9 mouse cellular contexts compared by ENCODE assay signal in genomic region chr5:122526405-122526804, GRCm38 (mm10). TPM values are rescaled to one million over a fixed set of nuclear protein-coding genes. Genes with fewer than 3 reads are reported as not detected.
A peak's percentile ranks its signal among the peaks of the same experiment; 100 is the strongest.
DNase-seq lines count a peak whose midpoint lies in the region; ATAC-seq and TF ChIP-seq lines count a peak whose summit lies in the region.
"Had no signal": no experiment of that assay in that cellular context is flagged by ENCODE, and none has a peak within 500 bp of the region (broad histone marks: within the 10 kb centered on the region; RNA-seq: fewer than 3 reads in every experiment).

No protein-coding gene starts in this region.

- no peaks in the 10 kb centered on the region for H3K36me3 ChIP-seq in kidney, adult 2 months (ENCODE audit: control insufficient read depth, insufficient read depth, low read length)
- H3K36me3 ChIP-seq in kidney, embryonic 14.5 days (ENCODE audit: control insufficient read depth, insufficient read depth, low read length) = no peaks in the 10 kb centered on the region
- 0 out of 2 replicates have a peak, but pooled peaks cover under 1% of the 10 kb centered on the region for H3K36me3 ChIP-seq in heart, embryonic 10.5 days
- H3K36me3 ChIP-seq in thymus, adult 2 months (ENCODE audit: control insufficient read depth, insufficient read depth, low read length) = no peaks in the 10 kb centered on the region

- no peaks in the 10 kb centered on the region for H3K9me3 ChIP-seq in kidney, embryonic 14.5 days (ENCODE audit: control insufficient read depth, low read length)
- no peaks in the 10 kb centered on the region for H3K9me3 ChIP-seq in heart, embryonic 10.5 days

- no peak for TF ChIP-seq CTCF in kidney, adult 2 months (conservative IDR thresholded peaks at IDR 0.05; ENCODE audit: insufficient read depth, insufficient read length, low read depth, low read length)
- TF ChIP-seq CTCF in thymus, adult 2 months (IDR thresholded peaks at IDR 0.05; ENCODE audit: borderline replicate concordance, control insufficient read depth, extremely low read depth, insufficient read depth, low read length, poor library complexity) = no peak

- no peak overlapping the region for H3K4me3 ChIP-seq in kidney, adult 2 months (ENCODE audit: insufficient read depth, low read depth, low read length)
- H3K4me3 ChIP-seq in kidney, embryonic 14.5 days (ENCODE audit: low read length) = no peak overlapping the region
- H3K4me3 ChIP-seq in brown adipose tissue, adult 24 weeks (ENCODE audit: insufficient read depth, low read depth, low read length) = no peak overlapping the region
- no peak overlapping the region for H3K4me3 ChIP-seq in heart, embryonic 10.5 days
- no peak overlapping the region for H3K4me3 ChIP-seq in thymus, adult 2 months (ENCODE audit: control insufficient read depth, insufficient read depth, low read length)

- H3K4me2 ChIP-seq in kidney, embryonic 14.5 days (replicated peaks; ENCODE audit: low read depth, low read length) = no peak overlapping the region

- no peak overlapping the region for H3K9ac ChIP-seq in kidney, embryonic 14.5 days (ENCODE audit: low read depth, low read length)

- ATAC-seq in kidney, embryonic 14.5 days (ENCODE audit: low FRiP score, low TSS enrichment) = no peak
- no peak for ATAC-seq in inflammation-experienced regulatory T-cells, adult 6 months

- no peak for TF ChIP-seq POLR2A in kidney, adult 2 months (IDR thresholded peaks at IDR 0.05; ENCODE audit: low read depth, low read length)
- no peak for TF ChIP-seq POLR2A in thymus, adult 2 months (IDR thresholded peaks at IDR 0.05; ENCODE audit: control insufficient read depth, extremely low read depth, insufficient read depth, low read length, poor library complexity)

- peaks cover 60% of the 10 kb centered on the region for H3K4me1 ChIP-seq in kidney, adult 2 months (ENCODE audit: control insufficient read depth, insufficient read depth, low read length)
- H3K4me1 ChIP-seq in kidney, embryonic 14.5 days (ENCODE audit: control insufficient read depth, insufficient read depth, low read length) = peaks cover 42% of the 10 kb centered on the region
- H3K4me1 ChIP-seq in brown adipose tissue, adult 24 weeks (ENCODE audit: control insufficient read depth, insufficient read depth, insufficient read length, low read length) = peaks cover 40% of the 10 kb centered on the region
- H3K4me1 ChIP-seq in heart, embryonic 10.5 days = peaks cover 66% of the 10 kb centered on the region
- H3K4me1 ChIP-seq in thymus, adult 2 months (replicated peaks; ENCODE audit: control insufficient read depth, insufficient read depth, low read length) = no peaks in the 10 kb centered on the region

- peak overlapping the region; percentile 93 for H3K27ac ChIP-seq in kidney, adult 2 months (ENCODE audit: insufficient read depth, low read depth, low read length)
- H3K27ac ChIP-seq in kidney, embryonic 14.5 days (ENCODE audit: low read depth, low read length) = no peak overlapping the region
- H3K27ac ChIP-seq in brown adipose tissue, adult 24 weeks (replicated peaks; ENCODE audit: low read depth, low read length) = peak overlapping the region; percentile 79
- peak overlapping the region; percentile 87 for H3K27ac ChIP-seq in heart, embryonic 10.5 days
- no peak overlapping the region for H3K27ac ChIP-seq in thymus, adult 2 months (ENCODE audit: control insufficient read depth, insufficient read depth, low read length)
- H3K27ac ChIP-seq: macrophage had no signal

- H3K27me3 ChIP-seq in kidney, adult 2 months (replicated peaks; ENCODE audit: control insufficient read depth, insufficient read depth, low read length) = no peaks in the 10 kb centered on the region
- no peaks in the 10 kb centered on the region for H3K27me3 ChIP-seq in kidney, embryonic 14.5 days (ENCODE audit: control insufficient read depth, insufficient read depth, low read length)
- no peaks in the 10 kb centered on the region for H3K27me3 ChIP-seq in heart, embryonic 10.5 days (ENCODE audit: insufficient read depth, poor library complexity, severe bottlenecking)
- no peaks in the 10 kb centered on the region for H3K27me3 ChIP-seq in thymus, adult 2 months (ENCODE audit: control insufficient read depth, insufficient read depth, low read length)

- 69% methylated on average over 9 of the region's 9 CpGs for WGBS in kidney, adult 2 months
- 95% methylated on average over 9 of the region's 9 CpGs for WGBS in kidney, embryonic 14.5 days
- 87% methylated on average over 9 of the region's 9 CpGs for WGBS in heart, embryonic 10.5 days
- whole genome bisulfite sequencing in thymus, adult 2 months = 96% methylated on average over 9 of the region's 9 CpGs

- DNase-seq in kidney, adult 2 months = peak; percentile 67
- DNase-seq in heart, embryonic 10.5 days (ENCODE audit: low spot score) = no peak
- peak; percentile 51 for DNase-seq in layer of hippocampus, adult 9-11 months
- no peak for DNase-seq in testis, postnatal 10 days (ENCODE audit: low spot score)
- DNase-seq in thymus, adult 2 months = no peak

RNA-seq across cellular contexts. Expression of gene Atp2a2, which starts 24.4 kb away (rescaled TPM):
- polyA plus RNA-seq in kidney, adult 2 months (2012; rRNA removed) = 94.2 and 96.2 TPM in 2 replicates
- polyA plus RNA-seq in kidney, embryonic 14.5 days (2014; fragmentation: Nextera tagmentation; extraction: Ambion mirVana) = 30.3 and 53.2 TPM in 2 replicates
- 77.3 and 79.4 TPM in 2 replicates for polyA plus RNA-seq in brown adipose tissue, adult 24 weeks (2012; ENCODE audit: insufficient read depth, insufficient read length, missing spikeins)
- 205 and 235 TPM in 2 replicates for polyA plus RNA-seq in heart, embryonic 10.5 days (2016; fragmentation: Nextera tagmentation; extraction: Ambion mirVana)
- polyA plus RNA-seq in inflammation-experienced regulatory T-cells, adult 6 months (2017; shearing (Covaris generic)) = 10 to 100 TPM; 12.5 to 16.2 (median 13.1) TPM
- 84.7 and 175 TPM in 2 replicates for polyA plus RNA-seq in thymus, adult 2 months (2012; rRNA removed)

Comparison
In these comparisons a context has a peak if more than half of its experiments do, and no peak if none do; other contexts are left out.
1. H3K27ac ChIP-seq: peak in kidney, adult 2 months (single experiment), brown adipose tissue, adult 24 weeks (single experiment) and heart, embryonic 10.5 days (single experiment); none in kidney, embryonic 14.5 days (single experiment) and thymus, adult 2 months (single experiment).
2. DNase-seq: peak in kidney, adult 2 months (single experiment) and layer of hippocampus, adult 9-11 months (single experiment); none in heart, embryonic 10.5 days (single experiment), testis, postnatal 10 days (single experiment) and thymus, adult 2 months (single experiment).